8 mouse cellular contexts compared by ENCODE assay signal in genomic region chr6:91877885-91878651, GRCm38 (mm10). TPM values are rescaled to one million over a fixed set of nuclear protein-coding genes. Genes with fewer than 3 reads are reported as not detected.
DNase-seq lines count a peak whose midpoint lies in the region; ATAC-seq lines count a peak whose summit lies in the region.

Gene Ccdc174 (plus strand): TSS chr6:91878053.

- DNase-seq in adrenal gland, adult (ENCODE audit: inconsistent age in 2 of 2, low spot score in 1 of 2), result peak; percentile 93 to 98
- DNase-seq in embryo, embryonic 10.5 days (ENCODE audit: low spot score), result peak; percentile 99
- DNase-seq in gastrocnemius, postnatal 14 days, result peak; percentile 90
- DNase-seq in left cerebral cortex, postnatal 10 days (ENCODE audit: extremely low spot score in 1 of 2, low spot score in 2 of 2), result peak; percentile 94
- peak; percentile 92 for DNase-seq in right cerebral cortex, postnatal 25 days
- DNase-seq in urinary bladder, postnatal 4 days (ENCODE audit: low spot score in 2 of 2), result peak; percentile 84 to 89

- intact Hi-C loops in gastrocnemius, postnatal 14 days (cut with DNase I; ENCODE audit: low total_unique reads), result no loop called here
- intact Hi-C loops in left cerebral cortex, postnatal 10 days (cut with DNase I), result no loop called here

- peak; percentile 97 for ATAC-seq in inflammation-experienced regulatory T-cells, adult 6 months
- peak; percentile 95 for ATAC-seq in megakaryocyte-erythroid progenitor cell, adult 5-6 weeks (replicated peaks; ENCODE audit: low FRiP score, low TSS enrichment, poor library complexity, severe bottlenecking)

RNA-seq across cellular contexts. Expression of gene Ccdc174, which starts in this region (rescaled TPM):
- total RNA-seq in gastrocnemius, postnatal 14 days (2021), result 1 to 10 TPM; 8.5 to 8.9 TPM
- polyA plus RNA-seq in inflammation-experienced regulatory T-cells, adult 6 months (2017; shearing (Covaris generic)), result 10 to 100 TPM; 49.5 to 54.7 (median 50.6) TPM
- 10 to 100 TPM; 20.3 to 21.0 TPM for total RNA-seq in left cerebral cortex, postnatal 10 days (2021)
- total RNA-seq in megakaryocyte-erythroid progenitor cell, adult 5-6 weeks (2014; fragmentation: Nextera tagmentation), result 23.6 and 43.2 TPM in 2 replicates
- total RNA-seq in megakaryocyte-erythroid progenitor cell, adult 5-6 weeks (2017), result 69.8 and 72.5 TPM in 2 replicates

Comparison
In these comparisons a context has a peak if more than half of its experiments do, and no peak if none do; other contexts are left out.
1. Peak in every context shown above with its lines: DNase-seq and ATAC-seq.